Mouse (Mus musculus) testis, adult 2 months (tissue): ENCODE measurements around the gene Ifna11.
"Not testable (repeated sequence)": the region's sequence is repeated elsewhere in the genome, so short reads cannot be mapped to it uniquely, and the experiment has no call there.

Experiments used
- CTCF ChIP-seq: fragments of 200-500 bp; IDR thresholded peaks from 2 replicates; pipeline ENCODE4 v1.5.1; 2012; ENCODE audit warnings: low read depth, mild to moderate bottlenecking, inconsistent platforms, low read length, moderate library complexity; ENCODE audit not compliant: control insufficient read depth, insufficient read depth, insufficient replicate concordance
- POLR2A ChIP-seq: fragments of 200-500 bp; IDR thresholded peaks from 2 replicates; pipeline ENCODE4 v1.6.1; 2012; ENCODE audit warnings: low read depth, mild to moderate bottlenecking, inconsistent platforms, low read length, moderate library complexity; ENCODE audit not compliant: control insufficient read depth

DNA sequence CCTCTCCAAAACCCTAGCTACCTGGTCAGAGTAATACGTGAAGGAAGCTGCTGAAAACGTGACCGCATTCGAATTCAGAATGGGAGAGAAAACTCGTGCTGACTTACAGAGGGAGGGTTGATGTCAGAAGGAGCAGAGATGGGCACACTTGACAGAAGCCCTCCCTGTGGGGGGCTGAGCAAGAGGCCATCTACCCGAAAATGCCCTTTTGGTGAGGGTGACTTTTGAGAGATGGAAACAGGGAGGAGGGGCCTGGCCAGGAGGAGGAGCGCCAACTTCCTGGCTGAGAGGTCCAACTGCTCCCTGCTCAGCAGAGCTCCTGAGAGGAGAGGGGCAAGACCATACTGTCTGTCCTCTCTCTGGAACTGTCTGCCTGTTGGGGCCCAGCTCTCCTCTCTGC is 37.9 kb upstream of the Ifna11 start, which contains the start of gene Ifnz:
- TF ChIP-seq POLR2A, CTCF: not testable (repeated sequence)
